Mouse (Mus musculus) embryonic facial prominence, embryonic 10.5 days (tissue): ENCODE results near the gene Dusp14. TPM values are rescaled to one million over a fixed set of nuclear protein-coding genes. Genes with fewer than 3 reads are reported as not detected.
A peak's percentile ranks its signal among the peaks of the same experiment; 100 is the strongest.

Experiments used
- DNase-seq: peaks from one replicate; pipeline ENCODE4 v3.0.0-alpha.2; 2017; ENCODE audit warnings: low spot score
- H3K27ac ChIP-seq: fragments of 300-500 bp; sonication (generic); replicated peaks from 2 replicates; pipeline ENCODE4 v1.5.1; 2016; ENCODE audit warnings: mild to moderate bottlenecking
- H3K27me3 ChIP-seq: fragments of 300-500 bp; sonication (generic); replicated peaks from 2 replicates; pipeline ENCODE4 v1.6.1; 2016; ENCODE audit warnings: low read depth, mild to moderate bottlenecking; ENCODE audit not compliant: poor library complexity, severe bottlenecking
- H3K36me3 ChIP-seq: fragments of 300-500 bp; sonication (generic); replicated peaks from 2 replicates; pipeline ENCODE4 v1.6.1; 2016; ENCODE audit warnings: mild to moderate bottlenecking, moderate library complexity
- H3K4me1 ChIP-seq: fragments of 300-500 bp; sonication (generic); 2 replicates; pipeline ENCODE4 v1.6.1; 2016
- H3K4me3 ChIP-seq: fragments of 300-500 bp; sonication (generic); 2 replicates; pipeline ENCODE4 v1.5.1; 2016; ENCODE audit warnings: mild to moderate bottlenecking, moderate library complexity
- H3K9me3 ChIP-seq: fragments of 300-500 bp; sonication (generic); 2 replicates; pipeline ENCODE4 v1.6.1; 2016; ENCODE audit warnings: mild to moderate bottlenecking
- WGBS: fragments of 180-500 bp; shearing (Covaris S2); methylation state at CpG from one replicate; pipeline ENCODE4 v1.1.7; 2016; 5-methylcytosine and 5-hydroxymethylcytosine counted together
- polyA plus RNA-seq: library from polyadenylated mRNA; unstranded; fragments of >200 nt; fragmentation: Nextera tagmentation; extraction: Ambion mirVana; gene quantifications from 2 replicates; pipeline ENCODE4 v1.2.1, GENCODE M21; 2016

Gene Dusp14
- polyA plus RNA-seq, 1 experiment from 2014 or later, result 9.4 TPM

DNA sequence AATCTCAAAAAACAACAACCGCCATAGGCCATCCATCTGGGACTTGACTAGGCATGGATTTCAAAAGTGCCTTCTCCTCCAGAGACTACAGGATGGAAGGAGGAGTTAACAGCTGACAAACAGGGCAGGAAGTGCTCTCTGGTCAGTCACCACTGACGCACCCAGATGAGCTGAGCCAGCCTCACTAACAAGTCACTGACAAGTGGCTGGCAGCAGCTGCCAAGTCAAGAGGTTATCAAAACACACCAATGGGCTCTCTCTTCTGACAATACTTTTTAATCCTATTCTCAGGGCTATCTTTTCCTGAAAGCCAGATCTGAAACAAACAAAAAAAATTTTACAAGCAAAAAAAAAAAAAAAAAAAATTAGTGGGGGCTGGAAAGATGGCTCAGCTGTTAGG is 6.3 kb downstream of the Dusp14 start:
- DNase-seq, result peak; percentile 33
- H3K36me3 ChIP-seq, result no peaks in the 10 kb centered on the region
- peaks cover 29% of the 10 kb centered on the region for H3K27me3 ChIP-seq
- H3K27ac ChIP-seq, result no peak overlapping the region
- 52% methylated on average over 2 of the region's 2 CpGs for WGBS
- H3K4me3 ChIP-seq, result no peak overlapping the region
- no peaks in the 10 kb centered on the region for H3K9me3 ChIP-seq
- H3K4me1 ChIP-seq, result peaks cover 30% of the 10 kb centered on the region

DNA sequence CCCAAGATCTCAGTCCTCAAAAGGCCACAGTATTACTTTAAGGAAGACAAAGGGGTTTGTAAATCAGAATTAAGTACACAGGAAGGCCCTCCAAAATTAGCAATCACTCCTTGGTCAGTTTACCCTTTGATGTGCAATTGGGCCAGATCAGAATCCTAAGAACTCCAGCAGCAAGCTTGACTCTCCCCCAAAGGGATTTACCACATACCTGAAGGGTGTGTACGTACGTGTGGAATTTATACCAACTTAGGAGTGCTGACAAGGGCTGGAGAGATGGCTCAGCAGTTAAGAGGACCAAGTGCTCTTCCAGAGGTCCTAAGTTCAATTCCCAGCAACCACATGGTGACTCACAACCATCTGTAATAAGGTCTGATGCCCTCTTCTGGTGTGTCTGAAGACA is 7.2 kb downstream of the Dusp14 start:
- Histone ChIP-seq H3K9me3 (no peaks in the 10 kb centered on the region), H3K36me3 (no peaks in the 10 kb centered on the region), H3K4me1 (peaks cover 21% of the 10 kb centered on the region), H3K27ac (no peak overlapping the region), H3K4me3 (no peak overlapping the region), H3K27me3 (peaks cover 20% of the 10 kb centered on the region)
- 80% methylated on average over 2 of the region's 2 CpGs for WGBS
- DNase-seq, result no peak

DNA sequence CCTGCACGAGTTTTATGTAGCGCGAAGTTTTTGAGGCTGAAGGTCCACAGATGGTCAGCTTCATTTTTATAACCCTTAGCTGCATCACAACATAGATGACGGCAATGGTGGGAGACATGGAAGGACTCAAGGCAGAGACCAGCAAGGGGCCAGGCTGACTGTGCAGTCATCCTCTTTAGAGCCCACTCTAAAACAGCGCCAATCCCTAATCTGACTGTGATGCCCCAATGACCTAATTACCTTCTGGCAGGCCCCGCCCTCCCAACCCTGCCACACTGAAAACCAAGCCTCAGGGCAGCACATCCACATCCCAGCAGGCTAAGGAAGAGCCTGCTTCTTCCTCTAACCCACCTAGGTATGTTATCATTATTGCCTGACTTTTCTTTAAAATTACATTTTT is 8.4 kb downstream of the Dusp14 start:
- no peaks in the 10 kb centered on the region for H3K9me3 ChIP-seq
- 81% methylated on average over 6 of the region's 6 CpGs for WGBS
- no peak for DNase-seq

DNA sequence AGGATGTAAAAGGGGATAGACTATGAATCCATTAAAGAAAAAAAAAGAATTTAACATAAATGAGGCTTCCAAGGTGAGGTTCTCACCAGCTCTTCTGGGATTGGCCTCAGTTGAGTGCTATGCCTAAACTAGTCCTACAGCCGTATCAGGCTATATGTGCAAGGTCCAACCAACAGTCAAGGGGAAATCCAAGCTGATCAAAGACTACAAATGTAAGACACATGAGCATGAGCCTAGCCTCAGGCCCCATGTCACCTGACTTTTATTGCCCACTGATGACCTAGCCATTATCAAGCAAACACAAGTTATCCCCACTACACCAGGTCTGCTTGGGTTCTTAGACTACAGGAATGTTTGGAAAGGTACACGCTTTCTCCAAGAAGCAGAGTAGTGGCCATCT is 9.3 kb downstream of the Dusp14 start:
- Histone ChIP-seq H3K27me3 (0 out of 2 replicates have a peak, but pooled peaks cover 4% of the 10 kb centered on the region), H3K27ac (no peak overlapping the region), H3K4me1 (0 out of 2 replicates have a peak, but pooled peaks cover 6% of the 10 kb centered on the region), H3K36me3 (no peaks in the 10 kb centered on the region), H3K4me3 (no peak overlapping the region), H3K9me3 (no peaks in the 10 kb centered on the region)
- no peak for DNase-seq
- WGBS, result 92% methylated on average over 2 of the region's 2 CpGs

More for the DNA sequence above, 8.4 kb downstream of the Dusp14 start:
- Histone ChIP-seq H3K4me3 (no peak overlapping the region), H3K27ac (no peak overlapping the region), H3K4me1 (peaks cover 8% of the 10 kb centered on the region), H3K36me3 (no peaks in the 10 kb centered on the region), H3K27me3 (peaks cover 7% of the 10 kb centered on the region)

DNA sequence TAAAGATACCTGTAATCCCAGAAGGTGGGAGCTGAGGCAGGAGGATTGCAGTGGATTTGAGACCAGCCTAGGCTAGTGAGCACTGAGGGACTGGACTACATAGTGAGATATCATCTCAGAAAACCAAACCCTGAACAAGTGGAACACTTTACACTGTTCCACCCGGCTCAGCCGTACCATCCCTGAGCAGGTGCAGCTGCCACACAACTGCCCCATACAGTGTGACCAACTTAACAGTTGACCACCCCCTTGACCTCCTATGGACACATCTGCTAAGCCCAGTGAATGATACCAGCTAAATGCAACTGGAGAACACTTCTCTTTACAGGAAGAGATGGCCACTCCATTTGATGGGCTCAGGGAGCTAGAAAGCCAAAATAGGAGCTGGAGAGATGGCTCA is 11.6 kb downstream of the Dusp14 start:
- Histone ChIP-seq H3K36me3 (no peaks in the 10 kb centered on the region), H3K4me3 (no peak overlapping the region), H3K27me3 (no peaks in the 10 kb centered on the region), H3K9me3 (no peaks in the 10 kb centered on the region), H3K27ac (no peak overlapping the region), H3K4me1 (peaks cover 7% of the 10 kb centered on the region)
- 88% methylated on average over 2 of the region's 2 CpGs for WGBS
- DNase-seq, result no peak

DNA sequence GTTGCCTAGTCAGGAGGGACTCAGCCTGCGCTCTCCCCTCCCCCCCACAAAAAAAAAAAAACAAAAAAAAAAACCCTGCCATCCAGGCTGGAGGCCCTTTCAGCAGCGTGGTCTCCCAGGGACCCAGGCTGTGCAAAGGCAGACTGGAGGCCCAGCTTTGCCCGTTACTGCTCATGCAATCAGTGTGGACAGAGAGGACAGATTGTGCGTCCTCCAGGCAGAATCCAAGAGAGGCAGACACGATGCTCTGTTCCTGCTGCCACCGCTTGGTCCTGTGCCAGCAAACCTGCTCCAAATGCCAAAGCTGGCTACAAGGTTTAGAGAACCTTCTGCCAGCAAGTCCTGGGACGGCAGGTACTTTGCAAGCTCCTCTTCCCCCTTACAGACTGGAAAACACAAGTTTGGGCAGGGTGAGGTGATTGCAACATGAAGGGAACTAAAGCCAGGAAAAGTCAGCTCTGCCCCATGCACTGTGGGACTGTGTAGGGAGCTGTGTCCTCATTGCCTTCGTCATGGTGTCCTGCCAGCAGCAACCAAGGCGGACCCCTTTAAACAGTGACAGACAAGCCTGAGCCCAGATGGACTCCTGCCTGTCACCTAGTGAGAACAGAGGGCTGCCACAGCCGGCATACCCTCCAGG is 15.4 kb downstream of the Dusp14 start:
- Histone ChIP-seq H3K4me1 (peaks cover 13% of the 10 kb centered on the region), H3K4me3 (no peak overlapping the region), H3K27me3 (no peaks in the 10 kb centered on the region), H3K9me3 (no peaks in the 10 kb centered on the region), H3K27ac (peak overlapping the region; percentile 44), H3K36me3 (0 out of 2 replicates have a peak, but pooled peaks cover 3% of the 10 kb centered on the region)
- 74% methylated on average over 10 of the region's 10 CpGs for WGBS
- no peak for DNase-seq

DNA sequence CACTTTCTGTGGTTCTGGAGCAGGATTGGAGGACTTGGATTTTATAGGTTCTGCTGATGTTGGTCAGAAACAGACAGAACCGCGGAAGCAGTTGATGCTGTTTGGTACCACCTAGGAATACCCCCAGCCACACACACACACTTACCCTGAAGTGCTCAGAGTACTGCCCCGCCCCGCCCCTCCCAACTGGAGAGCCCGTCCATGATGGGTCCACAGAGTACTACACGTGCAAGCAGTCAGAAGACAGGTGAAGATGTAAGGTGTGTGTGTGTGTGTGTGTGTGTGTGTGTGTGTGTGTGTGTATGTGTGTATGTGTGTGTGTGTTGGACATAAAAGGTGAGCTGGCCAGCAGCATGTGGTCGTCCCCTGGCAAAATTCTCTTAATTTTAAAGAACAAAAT is 16.0 kb downstream of the Dusp14 start:
- Histone ChIP-seq H3K4me1 (peaks cover 13% of the 10 kb centered on the region), H3K27me3 (no peaks in the 10 kb centered on the region), H3K27ac (no peak overlapping the region), H3K9me3 (no peaks in the 10 kb centered on the region), H3K36me3 (0 out of 2 replicates have a peak, but pooled peaks cover 3% of the 10 kb centered on the region), H3K4me3 (no peak overlapping the region)
- 89% methylated on average over 7 of the region's 7 CpGs for WGBS
- no peak for DNase-seq

DNA sequence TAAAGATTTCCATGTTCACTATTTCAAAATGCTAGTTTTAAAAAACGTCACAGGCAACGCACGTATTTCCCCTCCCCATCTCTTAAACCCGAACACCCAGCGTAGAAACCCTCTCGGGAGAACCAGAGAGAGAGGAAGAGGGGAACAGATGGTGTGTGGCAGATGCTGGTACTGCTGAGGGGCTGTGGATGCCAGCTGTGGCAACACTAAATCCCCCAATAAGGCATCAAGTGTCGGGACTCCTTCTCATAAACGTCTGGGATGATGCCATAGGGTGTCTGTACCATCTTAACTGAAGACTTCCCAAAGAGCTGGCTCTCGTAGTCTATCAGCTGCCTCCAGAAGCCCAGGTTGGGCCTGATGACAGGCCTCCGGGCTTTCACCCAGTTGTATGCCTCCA is 20.6 kb downstream of the Dusp14 start:
- Histone ChIP-seq H3K9me3 (no peaks in the 10 kb centered on the region), H3K27me3 (no peaks in the 10 kb centered on the region), H3K27ac (no peak overlapping the region), H3K36me3 (0 out of 2 replicates have a peak, but pooled peaks cover 3% of the 10 kb centered on the region), H3K4me1 (peaks cover 33% of the 10 kb centered on the region), H3K4me3 (no peak overlapping the region)
- DNase-seq, result no peak
- WGBS, result 83% methylated on average over 10 of the region's 10 CpGs

DNA sequence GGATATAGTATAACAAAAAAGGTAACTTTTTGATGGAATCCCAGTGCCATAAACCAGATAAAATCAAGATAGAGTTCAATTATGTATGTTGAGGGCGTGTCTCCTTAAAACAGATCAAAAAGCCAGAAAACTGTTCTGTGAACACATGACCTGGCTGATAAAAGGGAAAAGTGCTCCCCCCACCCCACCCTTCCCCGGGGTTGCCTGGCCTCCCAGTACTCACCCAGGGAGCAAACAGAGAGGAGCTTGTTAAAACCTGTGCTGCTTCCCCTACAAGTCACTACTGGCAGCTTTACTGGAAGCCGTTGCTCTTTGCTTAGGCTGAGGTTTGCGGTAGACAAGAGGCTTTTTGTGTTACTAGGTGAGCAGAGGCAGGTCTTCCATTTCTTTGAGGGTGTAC is 21.8 kb downstream of the Dusp14 start:
- H3K4me1 ChIP-seq, result peaks cover 43% of the 10 kb centered on the region
- H3K4me3 ChIP-seq, result no peak overlapping the region
- 0 out of 2 replicates have a peak, but pooled peaks cover 5% of the 10 kb centered on the region for H3K36me3 ChIP-seq
- H3K27me3 ChIP-seq, result no peaks in the 10 kb centered on the region
- no peak for DNase-seq
- no peak overlapping the region for H3K27ac ChIP-seq
- H3K9me3 ChIP-seq, result no peaks in the 10 kb centered on the region
- WGBS, result 58% methylated on average over 4 of the region's 4 CpGs

DNA sequence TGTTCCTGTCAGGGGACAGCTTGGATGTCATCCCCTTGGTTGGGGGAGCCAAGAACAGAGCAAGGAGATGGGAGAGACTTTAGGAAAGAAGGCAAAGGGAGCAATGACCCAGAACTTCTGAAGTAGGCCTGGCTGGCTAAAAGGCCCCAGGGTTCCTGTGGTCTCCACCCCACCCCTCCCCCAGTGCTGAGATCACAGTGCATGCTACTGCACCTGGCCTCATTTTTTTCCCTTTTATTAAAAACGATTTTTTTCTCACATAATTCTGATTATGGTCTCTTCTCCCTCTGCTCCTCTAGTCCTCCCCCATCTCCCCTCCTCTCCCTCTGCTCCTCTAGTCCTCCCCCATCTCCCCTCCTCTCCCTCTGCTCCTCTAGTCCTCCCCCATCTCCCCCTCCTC is 24.1 kb downstream of the Dusp14 start:
- Histone ChIP-seq H3K27me3 (no peaks in the 10 kb centered on the region), H3K9me3 (no peaks in the 10 kb centered on the region), H3K4me3 (no peak overlapping the region), H3K4me1 (peaks cover 52% of the 10 kb centered on the region), H3K27ac (0 out of 2 replicates have a peak overlapping the region, but pooled peaks have one; percentile 3), H3K36me3 (peaks cover 18% of the 10 kb centered on the region)
- no peak for DNase-seq
- 36% methylated on average over 1 of the region's 1 CpGs for WGBS

DNA sequence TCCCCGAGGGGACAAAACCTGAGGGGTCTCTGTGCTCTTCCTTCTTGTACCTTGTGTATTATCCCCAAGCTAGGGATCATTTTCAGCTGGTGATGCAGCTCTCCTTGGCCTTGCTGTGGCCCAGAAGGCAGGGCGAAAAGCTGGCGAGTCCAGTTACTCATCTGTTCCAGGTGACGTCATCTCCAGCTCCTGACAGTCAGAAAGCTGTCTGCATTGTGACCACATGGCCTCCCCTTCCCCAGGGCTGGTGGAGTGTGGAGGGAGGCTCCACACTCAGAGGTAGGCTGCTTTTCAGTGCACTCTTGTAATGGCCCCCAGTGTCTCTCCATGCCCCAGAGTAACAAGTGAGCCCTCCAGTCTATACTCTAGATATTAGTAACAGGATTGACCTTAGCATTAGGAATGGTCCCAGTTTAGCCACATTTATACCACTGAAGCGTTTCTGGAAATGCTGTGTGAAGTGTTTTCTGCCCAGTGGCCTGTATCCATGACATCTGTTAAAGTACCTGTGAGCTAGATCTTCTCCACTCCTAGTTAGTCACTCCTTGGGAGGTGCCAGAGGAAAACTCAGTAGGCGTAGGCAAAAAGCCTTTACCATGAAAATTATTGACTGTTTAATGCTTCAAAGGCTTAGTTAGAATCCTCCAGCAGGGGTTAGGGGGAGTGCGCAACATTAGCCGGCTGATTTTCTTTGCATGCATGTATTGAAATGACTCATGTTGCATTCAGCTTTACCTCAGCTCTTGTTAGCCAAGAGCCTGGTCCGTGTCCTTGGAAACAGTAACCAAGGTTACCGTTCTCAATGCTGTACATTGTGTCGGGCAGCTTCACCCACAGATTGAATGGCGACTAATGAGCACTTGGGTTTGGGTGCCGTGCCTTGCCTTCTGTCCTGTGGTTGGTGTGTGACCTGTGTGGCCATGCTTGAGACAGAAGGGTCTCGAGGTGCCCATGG is 26.0 kb downstream of the Dusp14 start:
- Histone ChIP-seq H3K27me3 (no peaks in the 10 kb centered on the region), H3K9me3 (no peaks in the 10 kb centered on the region), H3K27ac (peak overlapping the region; percentile 76), H3K4me1 (peaks cover 58% of the 10 kb centered on the region), H3K4me3 (peak overlapping the region; percentile 13; the same call in 1 of the 2 replicates), H3K36me3 (peaks cover 21% of the 10 kb centered on the region)
- WGBS, result 55% methylated on average over 14 of the region's 14 CpGs
- peak; percentile 70 for DNase-seq

DNA sequence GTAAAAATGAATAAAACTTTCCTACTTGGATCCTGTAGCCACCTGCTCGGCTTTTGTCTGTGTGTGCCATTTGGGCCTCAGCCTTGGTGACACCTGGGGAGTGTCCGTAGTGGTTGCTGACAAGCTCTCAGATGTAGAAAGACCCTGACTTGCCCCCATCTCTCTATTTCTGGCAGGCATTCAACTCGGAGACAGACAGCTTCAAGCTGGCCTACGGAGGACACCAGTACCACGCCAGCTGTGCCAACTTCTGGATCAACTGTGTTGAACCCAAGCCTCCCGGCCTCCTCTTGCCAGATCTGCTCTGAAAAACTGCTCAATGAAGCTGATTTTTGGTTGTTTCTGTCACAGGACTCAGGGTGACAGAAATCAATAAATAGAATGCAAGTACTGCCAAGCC is 28.4 kb downstream of the Dusp14 start:
- H3K4me3 ChIP-seq, result no peak overlapping the region
- no peaks in the 10 kb centered on the region for H3K27me3 ChIP-seq
- H3K27ac ChIP-seq, result no peak overlapping the region
- H3K36me3 ChIP-seq, result peaks cover 21% of the 10 kb centered on the region
- no peaks in the 10 kb centered on the region for H3K9me3 ChIP-seq
- peaks cover 49% of the 10 kb centered on the region for H3K4me1 ChIP-seq
- WGBS, result 88% methylated on average over 6 of the region's 6 CpGs
- no peak for DNase-seq
